Mouse (Mus musculus): Measurements from ENCODE around the gene Hist2h4. TPM values are rescaled to one million over a fixed set of nuclear protein-coding genes. Genes with fewer than 3 reads are reported as not detected.

The Hist2h4 gene
- total RNA-seq, 2 experiments from 2014 or later: 115 to 118 TPM

GRCm38 (mm10) chr3:96247356-96248140 lies 15.6 kb downstream of the Hist2h4 start:
- ATAC-seq (replicated peaks; ENCODE audit: poor library complexity): no peak

GRCm38 (mm10) chr3:96246427-96246856 lies 16.7 kb downstream of the Hist2h4 start, which contains the start of gene Hist2h3c1:
Gene Hist2h3c1, plus strand, starts transcription at chr3:96246685.
- ATAC-seq (replicated peaks; ENCODE audit: poor library complexity): peak; percentile 62

- ATAC-seq (replicated peaks; ENCODE audit: poor library complexity): peak; percentile 51
These were observed 17.1 kb downstream of the Hist2h4 start for GRCm38 (mm10) chr3:96246018-96246417.

DNA sequence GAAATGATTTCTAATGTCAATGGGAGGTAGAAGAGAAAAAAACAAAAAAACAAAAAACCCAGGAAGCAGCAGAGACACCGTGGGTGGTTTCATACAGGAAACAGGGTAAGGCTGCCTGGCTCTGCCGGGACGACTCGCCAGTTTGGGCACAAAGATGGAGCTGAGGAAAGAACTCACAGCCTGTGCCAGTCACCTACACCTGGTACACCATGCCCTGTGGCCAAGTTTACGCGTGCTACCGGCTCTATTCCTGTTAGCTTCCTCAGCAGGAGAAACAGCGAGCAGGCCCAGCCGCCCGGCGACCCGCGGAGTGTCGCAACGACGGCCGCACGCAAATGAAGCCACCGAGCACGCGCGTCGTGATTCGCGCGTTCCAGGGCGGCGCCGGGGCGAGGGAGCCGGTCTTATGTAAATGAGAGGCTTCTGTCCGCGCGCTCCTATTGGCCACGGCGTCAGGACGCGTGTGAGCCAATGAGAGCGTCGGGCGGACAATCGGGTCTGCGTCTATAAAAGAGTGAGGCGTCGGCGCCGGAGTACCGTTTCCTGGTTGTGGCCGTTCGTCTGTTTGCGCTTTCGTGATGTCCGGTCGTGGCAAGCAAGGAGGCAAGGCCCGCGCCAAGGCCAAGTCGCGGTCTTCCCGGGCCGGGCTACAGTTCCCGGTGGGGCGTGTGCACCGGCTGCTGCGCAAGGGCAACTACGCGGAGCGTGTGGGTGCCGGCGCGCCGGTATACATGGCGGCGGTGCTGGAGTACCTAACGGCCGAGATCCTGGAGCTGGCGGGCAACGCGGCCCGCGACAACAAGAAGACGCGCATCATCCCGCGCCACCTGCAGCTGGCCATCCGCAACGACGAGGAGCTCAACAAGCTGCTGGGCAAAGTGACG lies 17.9 kb downstream of the Hist2h4 start, which contains the start of gene Hist2h2aa1:
Gene Hist2h2aa1 (plus strand): TSS at position 495 of the 884 bp plus-strand sequence.
- peak; percentile 62 for ATAC-seq (replicated peaks; ENCODE audit: poor library complexity)

GRCm38 (mm10) chr3:96243921-96244572 lies 19.1 kb downstream of the Hist2h4 start:
- no peak for ATAC-seq (replicated peaks; ENCODE audit: poor library complexity)

- ATAC-seq (replicated peaks; ENCODE audit: poor library complexity): no peak
These were observed 22.3 kb downstream of the Hist2h4 start for GRCm38 (mm10) chr3:96240799-96241197.

GRCm38 (mm10) chr3:96239949-96240798 lies 22.9 kb downstream of the Hist2h4 start, which contains the start of gene Hist2h2aa2:
Gene Hist2h2aa2, minus strand, starts transcription at chr3:96240276.
- peak; percentile 56 for ATAC-seq (replicated peaks; ENCODE audit: poor library complexity)

GRCm38 (mm10) chr3:96238954-96239793 lies 23.9 kb downstream of the Hist2h4 start, which contains the start of gene Hist2h3c2:
Gene Hist2h3c2, minus strand, starts transcription at chr3:96239127.
- ATAC-seq (replicated peaks; ENCODE audit: poor library complexity): peak; percentile 62

DNA sequence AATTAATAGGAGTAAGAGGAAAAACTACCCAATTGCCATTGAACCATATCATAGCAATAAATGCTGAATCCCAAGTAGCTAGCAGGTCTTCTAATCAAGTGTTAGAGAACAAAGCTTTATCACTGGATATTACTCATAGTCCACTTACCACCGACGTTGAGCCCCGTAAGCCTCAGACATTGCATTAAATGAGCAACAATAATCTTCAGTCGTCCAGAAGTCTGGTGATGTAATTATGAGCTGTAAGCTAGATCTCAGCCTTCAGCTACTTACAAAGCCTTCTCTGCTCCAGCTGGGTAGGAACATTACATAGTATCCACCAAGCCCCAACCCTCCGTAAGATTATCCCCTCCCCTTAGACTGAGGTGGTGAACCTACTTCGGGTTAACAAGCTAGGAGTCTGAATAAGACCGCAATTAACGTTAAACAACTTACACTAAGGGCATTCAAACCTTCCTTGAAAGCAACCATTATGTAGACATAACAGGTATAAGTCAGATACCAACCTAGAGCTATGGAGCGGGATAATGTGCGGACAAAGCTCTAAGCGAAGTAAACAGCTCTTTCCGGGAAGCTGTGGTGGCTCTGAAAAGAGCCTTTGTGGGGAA lies 25.1 kb downstream of the Hist2h4 start:
- 0 out of 2 replicates have a peak, but pooled peaks have one; percentile 2 for ATAC-seq (replicated peaks; ENCODE audit: poor library complexity)

DNA sequence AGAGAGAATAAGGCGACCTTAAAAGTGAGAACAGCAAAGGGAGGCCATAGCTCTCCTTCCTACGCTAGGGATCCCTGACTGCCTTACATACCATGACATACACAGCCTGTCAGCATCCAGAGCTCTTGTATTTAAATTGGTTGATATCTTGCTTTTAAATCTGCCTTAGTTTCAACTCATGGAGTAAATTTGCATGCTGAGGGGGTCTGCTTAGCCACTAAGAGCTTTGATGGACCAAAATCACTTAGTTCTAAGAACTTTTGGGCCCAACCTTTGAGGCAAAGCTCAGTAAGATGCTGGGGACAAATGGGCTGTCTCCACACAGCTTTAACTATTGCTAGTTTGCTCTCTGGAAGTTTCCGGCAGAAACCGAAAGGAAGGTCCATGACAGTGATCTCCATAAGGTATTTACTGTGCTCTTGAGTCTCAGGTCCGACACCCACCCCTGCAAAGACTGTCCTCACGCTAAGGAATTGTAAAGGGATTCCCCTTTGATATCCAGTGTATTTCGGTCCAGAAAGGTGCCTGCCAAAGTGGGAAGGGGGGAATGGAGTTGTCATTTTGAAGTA lies 25.7 kb downstream of the Hist2h4 start:
- no peak for ATAC-seq (replicated peaks; ENCODE audit: poor library complexity)

DNA sequence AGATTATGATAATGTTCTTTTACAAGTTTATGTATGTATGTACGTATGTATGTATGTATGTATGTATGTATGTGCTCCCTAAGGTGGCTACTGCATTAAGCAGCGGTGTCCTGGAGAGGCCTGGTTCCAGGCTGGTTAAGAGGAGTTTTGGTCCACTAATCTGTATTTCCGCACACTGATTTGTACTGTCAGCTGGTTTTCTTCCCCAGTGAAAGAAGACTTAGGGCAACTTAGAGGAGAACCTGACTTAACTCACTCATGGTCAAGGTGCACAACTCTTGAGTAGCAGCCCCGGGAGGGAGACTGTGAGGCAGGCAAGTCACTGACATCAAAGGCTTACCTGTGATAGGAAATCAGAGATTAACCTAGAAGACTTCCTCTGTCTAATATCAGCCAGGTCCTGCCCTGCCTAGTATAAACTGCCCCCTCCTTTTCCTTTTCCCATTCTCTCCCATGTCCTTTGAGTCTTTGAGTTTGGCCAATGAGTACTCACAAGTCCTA lies 26.2 kb downstream of the Hist2h4 start:
- no peak for ATAC-seq (replicated peaks; ENCODE audit: poor library complexity)

- ATAC-seq (replicated peaks; ENCODE audit: poor library complexity): no peak
These were observed 27.3 kb downstream of the Hist2h4 start for GRCm38 (mm10) chr3:96235836-96236235.

GRCm38 (mm10) chr3:96234914-96235313 lies 28.2 kb downstream of the Hist2h4 start:
- ATAC-seq (replicated peaks; ENCODE audit: poor library complexity): no peak

- no peak for ATAC-seq (replicated peaks; ENCODE audit: poor library complexity)
These were observed 31.4 kb downstream of the Hist2h4 start for GRCm38 (mm10) chr3:96231758-96232120.

- peak; percentile 40; the same call in 1 of the 2 replicates for ATAC-seq (replicated peaks; ENCODE audit: poor library complexity)
These were observed 32.0 kb downstream of the Hist2h4 start for GRCm38 (mm10) chr3:96230910-96231757.

DNA sequence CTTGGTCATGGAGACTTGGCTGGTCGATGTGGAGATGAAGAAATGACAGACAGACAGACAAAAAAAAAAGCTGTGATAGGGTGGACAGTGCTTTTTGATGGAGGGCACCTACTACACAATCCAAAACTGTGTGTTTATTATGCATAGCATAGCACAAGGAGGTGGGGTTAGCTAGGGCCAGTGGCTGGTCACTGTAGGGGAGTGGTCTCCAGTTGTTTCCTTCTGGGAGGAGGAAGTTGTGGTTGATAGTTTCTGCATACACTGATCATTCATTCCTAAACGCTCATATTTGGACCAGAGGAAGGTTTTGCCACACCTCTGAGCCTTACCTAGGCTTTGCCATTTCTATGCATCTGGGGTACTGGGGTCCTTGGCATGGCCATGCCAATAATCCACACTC lies 32.7 kb downstream of the Hist2h4 start:
- ATAC-seq (replicated peaks; ENCODE audit: poor library complexity): peak; percentile 41; the same call in 1 of the 2 replicates

- no peak for ATAC-seq (replicated peaks; ENCODE audit: poor library complexity)
These were observed 34.3 kb downstream of the Hist2h4 start for GRCm38 (mm10) chr3:96228828-96229227.

Data from megakaryocyte progenitor cell, adult 5-6 weeks (primary cell).